Mouse (Mus musculus) A20 (cell line): ENCODE data around the gene Gpt2.
A peak's percentile ranks its signal among the peaks of the same experiment; 100 is the strongest.

Experiments used
- DNase-seq: peaks from one replicate; pipeline ENCODE4 v3.0.0-alpha.2; 2011; ENCODE audit warnings: low read depth, low spot score

The Gpt2 gene

DNA sequence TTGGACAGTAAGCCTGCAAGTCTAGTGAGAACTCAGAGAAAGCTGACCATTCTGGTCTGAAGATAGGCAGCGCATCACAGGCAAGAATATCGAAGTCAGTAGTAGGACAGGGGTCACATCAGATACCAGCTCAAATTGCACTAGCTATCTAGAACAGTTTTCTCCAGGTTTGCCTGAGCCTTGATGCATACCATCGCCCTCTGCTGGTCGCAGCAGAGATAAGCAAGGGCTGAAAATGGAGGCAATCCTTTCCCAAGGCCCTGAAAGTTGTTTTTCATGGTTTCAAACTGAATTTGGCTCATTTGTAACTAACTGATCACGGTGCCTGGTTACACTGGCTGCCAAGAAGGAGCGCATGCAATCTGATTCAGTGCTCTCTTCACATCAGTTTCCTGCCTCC is 33.7 kb downstream of the Gpt2 start:
- DNase-seq = peak; percentile 60

DNA sequence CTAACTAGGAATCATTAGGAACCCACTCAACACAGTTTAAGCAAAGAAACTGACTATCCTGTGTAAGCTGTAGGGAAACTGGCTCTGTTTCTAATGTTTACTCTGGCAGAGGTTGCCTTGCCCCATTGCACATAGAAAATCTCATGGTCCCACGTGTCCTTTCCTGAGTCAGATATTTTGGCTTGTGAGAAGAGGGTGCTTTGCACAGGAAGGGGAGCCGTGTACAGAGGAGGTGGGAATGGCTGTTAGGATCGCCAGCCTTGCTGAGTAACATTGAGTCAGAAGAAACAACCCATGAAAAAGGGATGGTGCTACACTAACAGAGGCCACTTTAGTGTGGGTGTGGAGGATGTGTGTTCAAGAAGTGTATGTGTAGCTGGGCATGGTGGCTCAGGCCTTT is 36.6 kb downstream of the Gpt2 start:
- no peak for DNase-seq

DNA sequence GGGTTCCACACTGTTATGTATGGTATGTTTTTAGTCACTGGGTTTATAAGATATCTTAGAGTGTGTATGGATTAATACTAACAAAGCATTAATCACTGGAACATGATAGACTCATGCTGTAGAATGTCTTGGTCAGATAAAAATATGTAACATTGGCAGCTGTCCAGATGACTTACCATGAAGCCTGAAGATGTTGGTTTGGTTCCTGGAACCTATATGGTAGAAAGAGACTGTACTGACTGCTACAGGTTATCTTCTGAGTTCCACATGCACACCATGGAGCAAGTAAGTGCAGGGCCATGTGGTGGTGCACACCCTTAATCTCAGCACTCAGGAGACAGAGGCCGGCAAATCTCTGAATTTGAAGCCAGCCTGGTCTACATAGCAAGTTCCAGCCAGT is 38.3 kb downstream of the Gpt2 start:
- DNase-seq = no peak

DNA sequence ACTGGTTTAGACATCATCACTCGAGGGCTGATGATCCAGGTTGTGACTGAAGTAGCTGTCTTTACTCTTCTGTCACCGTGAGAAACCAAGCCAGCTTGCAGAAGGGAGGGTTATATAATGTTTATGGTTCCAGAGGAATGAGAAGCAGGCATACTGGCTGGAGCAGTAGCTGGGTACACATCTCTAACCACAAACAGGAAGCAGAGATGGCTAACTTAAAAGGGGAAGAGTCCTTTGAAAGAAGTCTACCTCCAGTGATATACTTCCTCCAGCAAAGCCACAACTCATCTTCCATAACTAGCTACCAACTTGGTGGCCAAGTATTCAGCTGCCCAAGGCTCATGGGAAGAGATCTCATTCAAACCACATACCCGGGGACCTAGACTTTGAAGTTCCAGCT is 39.1 kb downstream of the Gpt2 start:
- peak; percentile 33 for DNase-seq

DNA sequence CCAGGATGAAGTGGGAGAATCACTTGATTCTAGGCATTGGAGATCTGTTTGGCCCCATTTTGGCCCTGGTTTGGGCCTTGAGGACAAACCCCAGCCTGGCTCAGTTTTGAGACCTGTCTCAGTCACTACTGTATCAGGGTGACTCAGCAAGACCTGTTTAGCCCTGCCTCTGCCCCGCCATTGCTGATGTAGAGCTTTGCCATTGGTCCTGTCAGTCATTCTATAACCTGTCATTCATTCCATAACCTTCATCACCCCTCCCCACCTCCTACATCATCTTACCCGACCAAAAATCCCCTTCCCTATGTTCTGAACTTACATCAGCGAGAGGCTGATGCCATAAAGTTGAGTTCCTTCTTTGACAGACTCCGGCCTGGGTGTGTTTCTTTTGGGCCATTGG is 40.5 kb downstream of the Gpt2 start:
- DNase-seq = no peak

DNA sequence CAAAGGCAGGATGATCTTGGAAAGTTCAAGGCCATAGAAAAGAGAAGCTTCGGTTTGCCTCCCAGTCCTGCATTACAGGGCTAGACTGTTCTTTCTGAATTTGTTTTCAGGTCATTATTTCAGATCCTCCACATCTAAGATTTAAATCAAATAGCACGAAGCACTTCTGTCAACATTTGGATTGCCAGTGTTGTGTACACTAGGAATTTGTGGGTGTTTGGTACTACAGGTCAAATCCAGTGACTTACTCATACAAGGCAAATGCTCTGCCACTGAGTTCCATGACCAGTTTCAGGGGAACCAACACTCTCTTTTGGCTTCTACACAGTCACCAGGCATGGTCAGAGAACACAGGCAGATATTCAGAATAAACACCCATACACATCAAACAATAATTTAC is 41.1 kb downstream of the Gpt2 start:
- no peak for DNase-seq

DNA sequence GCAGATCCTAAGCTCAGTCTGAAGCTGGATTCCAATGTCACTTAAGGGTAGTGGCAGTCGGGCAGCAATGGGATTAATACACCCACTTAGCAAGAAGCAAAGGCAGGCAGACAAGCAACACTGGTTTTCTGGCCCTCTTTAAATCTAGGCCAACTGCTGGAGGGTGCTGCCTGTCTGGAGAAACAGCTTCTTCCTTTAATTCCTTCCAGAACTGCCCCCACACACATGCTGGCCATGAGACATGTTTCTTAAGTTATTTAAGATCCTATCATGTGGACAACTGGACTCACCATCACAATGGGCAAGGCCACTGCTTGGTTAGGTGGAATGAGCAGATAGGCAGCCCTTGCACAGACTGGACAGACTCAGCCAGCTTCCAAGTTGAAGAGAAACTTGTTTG is 41.8 kb downstream of the Gpt2 start:
- DNase-seq = no peak

DNA sequence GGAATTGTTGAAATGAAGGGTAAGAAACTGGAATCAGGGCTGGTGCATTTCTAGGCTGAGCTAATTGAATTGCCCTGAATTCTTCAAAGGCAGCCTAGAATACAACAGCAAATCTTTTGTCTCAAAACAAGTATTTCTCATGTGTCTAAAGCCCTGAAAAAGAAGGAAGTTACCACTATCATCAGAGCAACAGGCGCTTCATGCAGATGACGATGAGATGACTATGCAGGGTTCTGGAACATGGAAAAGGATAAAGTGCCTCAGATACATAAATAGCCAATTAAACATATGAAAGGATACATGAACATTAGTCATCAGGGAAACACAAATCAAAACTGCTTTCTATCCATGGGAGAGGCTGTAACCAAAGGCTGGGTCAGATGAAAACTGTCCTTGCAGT is 44.0 kb downstream of the Gpt2 start:
- DNase-seq = no peak

DNA sequence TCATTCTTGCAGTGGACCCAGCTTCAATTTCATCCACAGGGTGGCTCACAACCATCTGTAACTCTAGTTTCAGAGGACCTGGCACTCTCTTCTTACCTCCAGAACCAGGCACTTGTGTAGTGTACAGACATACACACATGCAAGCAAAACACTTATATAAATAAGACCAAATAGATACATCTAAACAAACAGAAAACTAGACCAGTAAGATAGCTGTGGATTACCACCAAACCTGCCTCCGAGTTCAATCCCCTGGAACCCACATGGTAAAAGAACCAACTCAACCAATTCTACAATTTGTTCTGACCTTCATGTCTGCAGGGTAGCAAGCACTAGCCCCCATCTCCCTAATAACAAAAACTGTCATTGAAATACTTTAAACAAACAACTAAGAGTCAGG is 59.6 kb downstream of the Gpt2 start:
- no peak for DNase-seq

DNA sequence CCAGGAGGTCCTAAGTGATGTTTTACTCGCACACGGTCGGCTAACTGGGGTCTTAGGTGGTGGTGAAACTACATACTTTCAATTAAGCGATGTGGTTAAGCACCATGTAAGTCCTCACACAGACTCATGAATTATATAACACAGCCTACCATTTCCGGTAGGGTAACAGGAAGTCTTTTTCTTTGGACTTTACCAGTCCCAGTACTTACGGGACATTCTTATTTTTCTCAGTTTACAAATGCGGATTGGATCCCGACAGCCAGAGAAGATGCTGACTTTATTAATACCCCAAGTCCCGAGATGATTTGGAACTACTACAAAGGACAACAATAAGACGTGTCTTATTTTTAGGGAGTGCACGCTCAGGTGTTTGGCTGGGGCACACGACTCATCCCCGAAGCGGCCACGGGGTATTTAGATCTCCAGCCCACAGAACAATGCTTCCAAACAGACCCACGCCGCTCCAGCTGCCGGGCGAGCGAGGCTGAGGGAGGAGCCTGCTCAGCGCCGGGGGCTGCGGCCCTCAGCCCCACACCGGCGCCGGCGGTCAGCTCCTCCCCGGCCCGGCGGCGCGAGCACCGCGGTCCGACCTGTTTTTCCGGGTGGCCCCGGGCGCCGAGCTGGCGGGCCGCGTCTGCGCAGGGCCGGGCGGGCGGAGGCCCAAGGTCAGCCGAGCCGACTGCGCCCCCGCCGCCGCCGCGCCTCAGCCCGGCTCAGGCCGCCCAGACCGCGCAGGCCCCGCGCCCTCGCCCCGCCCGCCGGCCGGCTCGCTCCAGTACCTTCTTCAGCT is 62.2 kb downstream of the Gpt2 start:
- peak; percentile 67 for DNase-seq

DNA sequence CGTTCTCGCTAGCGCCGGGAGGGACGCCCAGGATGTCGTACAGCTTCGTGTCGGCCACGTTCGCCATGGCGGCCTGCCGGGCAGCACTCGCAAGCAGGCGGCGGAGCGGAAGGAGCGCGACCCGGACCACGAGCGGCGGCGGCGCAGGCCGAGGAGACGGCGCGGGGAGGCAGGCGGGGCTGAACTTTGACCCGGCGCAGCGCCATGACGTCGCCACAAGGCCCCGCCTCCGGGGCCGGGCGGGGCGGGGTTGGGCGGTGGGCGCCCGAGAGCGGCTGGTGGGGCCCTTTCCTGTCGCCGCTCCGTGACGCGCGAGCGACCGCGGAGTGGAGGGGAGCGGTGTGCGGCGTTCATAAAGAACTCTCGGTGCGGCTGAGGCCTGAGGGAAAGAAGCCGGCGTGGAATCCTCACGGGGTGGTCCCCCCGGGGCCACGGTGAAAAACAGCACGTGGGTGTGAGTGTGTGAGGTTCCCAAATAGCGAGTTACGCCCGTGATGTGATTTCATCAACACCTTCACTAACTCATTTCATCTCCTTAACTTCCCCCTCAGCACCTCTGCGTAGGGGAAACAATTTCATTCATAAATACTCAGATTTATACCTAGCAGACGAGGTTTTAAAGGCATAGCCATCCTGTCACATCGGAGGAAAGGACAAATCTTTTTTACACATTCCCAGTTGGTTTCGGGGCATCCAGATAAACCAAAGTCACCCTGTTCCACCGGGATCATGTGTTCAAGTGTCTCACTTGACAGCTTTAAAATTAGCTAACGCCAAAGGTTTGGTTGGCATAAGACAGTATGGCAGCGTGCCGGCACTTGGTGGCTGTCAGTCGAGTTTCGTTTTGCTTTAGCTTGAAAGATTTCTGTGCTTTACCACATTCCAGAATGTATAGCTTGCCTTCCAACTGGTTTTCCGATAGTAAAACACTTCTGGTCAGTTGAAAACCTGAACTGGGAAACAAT is 63.1 kb downstream of the Gpt2 start, which contains the start of gene Dnaja2:
Gene Dnaja2 (minus strand): TSS at position 164 of the 965 bp plus-strand sequence.
- peak; percentile 92 for DNase-seq

DNA sequence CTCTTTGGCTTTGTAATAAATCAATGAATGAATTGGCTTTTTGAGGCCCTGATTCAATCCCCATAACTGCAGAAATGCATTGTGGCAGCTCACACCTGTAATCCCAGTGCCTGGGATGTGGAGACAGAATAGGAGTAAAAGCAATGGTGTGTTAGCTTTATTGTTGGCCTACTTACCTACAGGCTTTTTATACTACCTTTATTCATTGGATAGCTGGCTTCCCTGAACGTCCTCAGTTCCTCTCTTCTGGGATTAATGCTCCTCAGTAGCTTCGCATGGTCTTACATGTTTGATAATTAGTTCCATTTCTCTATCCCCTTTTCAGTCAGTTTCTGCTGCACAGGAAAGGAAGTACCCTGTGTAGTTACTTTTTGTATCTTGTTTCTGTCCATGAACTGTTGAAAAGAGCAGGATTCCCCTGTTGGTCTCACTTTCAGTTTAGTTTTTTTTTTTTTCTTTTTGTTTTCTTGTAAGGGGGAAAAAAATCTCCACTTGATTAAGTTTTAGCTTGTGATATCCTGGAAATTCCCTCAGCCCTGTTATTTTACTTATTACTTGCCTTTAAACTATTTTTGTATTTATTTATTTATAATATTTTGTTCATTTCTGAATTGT is 64.7 kb downstream of the Gpt2 start:
- DNase-seq = peak; percentile 75

DNA sequence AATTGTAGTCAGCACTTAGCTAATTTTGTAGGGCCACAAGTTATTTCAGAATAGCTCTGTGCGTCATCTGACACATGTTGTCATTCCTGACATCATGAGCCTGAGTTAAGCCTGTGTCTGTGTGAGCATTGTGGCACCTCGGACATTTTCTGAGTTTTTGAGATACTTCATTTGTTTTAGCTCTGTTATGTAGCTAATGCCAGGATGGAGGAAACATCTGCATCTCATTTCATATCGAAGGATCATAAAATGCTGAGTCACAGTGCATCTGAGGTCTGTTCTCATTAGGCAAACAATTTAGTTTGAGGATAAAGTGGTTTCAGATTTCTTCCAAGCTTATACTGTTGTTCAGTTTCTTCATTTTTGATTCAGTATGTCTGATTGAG is 65.2 kb downstream of the Gpt2 start:
- DNase-seq = no peak

DNA sequence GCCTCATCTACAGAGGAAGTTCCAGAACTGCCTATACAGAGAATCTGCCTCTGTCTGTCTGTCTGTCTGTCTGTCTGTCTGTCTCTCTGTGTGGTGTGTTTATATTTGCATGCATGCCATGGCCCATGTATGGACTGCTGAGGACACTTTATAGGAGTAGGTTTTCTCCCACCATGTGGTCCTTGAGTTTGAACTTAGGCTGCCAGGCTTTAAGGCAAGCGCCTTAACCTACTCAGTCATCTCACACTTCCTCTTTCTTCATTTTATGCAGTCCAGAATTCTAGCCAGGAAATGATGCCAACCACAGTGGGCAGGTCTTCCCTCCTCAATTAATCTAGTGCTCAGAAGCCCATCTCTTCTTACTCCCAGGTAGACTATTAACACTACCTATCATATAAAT is 66.8 kb downstream of the Gpt2 start:
- DNase-seq = peak; percentile 73

DNA sequence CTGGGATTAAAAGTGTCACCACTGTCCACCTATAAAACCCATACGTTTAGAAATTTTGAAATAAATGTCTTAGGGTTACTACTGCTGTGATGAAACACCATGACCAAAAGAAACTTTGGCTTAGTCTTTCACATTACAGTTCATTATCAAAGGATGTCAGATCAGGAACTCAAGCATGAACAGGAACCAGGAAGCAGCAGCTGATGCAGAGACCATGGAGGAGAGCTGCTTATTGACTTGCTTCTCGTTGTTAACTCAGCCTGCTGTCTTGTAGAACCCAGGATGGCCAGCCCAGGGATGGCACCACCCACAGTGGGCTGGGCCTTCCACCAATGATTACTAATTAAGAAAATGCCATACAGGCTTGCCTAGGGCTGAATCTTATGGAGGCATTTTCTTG is 67.6 kb downstream of the Gpt2 start:
- peak; percentile 17 for DNase-seq

DNA sequence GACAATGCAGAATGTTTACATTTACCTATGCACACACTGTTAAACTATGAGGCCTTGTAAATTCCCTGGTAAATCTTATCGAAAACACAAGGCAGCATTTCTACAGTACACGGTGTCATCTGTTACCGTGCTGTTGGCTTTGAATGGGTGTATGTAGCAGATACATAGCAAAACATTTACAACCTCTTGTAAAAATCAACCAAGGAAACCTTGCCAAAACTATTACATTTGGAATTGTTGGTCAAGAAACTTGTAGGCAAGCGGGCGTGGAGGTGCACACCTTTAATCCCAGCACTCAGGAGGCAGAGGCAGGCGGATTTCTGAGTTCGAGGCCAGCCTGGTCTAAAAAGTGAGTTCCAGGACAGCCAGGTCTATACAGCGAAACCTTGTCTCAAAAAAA is 71.0 kb downstream of the Gpt2 start:
- no peak for DNase-seq

DNA sequence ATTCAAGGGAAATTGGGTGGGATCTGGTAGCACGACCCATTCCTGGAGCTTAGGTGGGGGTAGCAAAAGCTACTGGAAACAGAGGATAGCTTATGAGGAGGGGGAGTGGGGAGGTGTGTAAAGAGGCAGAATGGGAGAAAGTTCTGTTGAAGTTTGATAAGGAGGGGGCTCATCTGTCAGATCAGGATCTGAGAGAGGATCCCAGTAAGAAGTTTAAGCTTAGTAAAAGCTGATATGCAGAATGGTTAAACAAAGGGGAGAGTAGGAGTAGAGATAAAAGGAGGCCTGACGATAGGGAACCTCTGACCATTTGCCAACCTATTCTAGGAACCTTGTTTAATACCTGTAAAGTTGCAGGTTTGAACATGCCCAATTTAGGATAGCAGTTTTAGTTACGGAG is 72.8 kb downstream of the Gpt2 start:
- no peak for DNase-seq

DNA sequence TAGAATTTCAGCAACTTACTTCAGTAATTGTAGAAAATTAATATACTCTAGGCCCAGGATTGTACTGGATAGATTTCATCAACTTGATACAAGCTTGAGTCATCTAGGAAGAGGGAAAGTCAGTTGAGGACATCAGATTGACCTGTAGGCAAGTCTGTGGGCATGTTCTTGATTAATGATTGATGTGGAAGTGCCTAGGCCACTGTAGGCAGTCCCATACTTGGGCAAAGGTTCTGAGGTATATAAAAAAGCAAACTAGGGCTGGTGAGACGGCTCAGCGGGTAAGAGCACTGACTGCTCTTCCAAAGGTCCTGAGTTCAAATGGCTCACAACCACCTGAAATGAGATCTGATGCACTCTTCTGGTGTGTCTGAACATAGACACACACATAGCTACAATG is 75.4 kb downstream of the Gpt2 start:
- DNase-seq = no peak

DNA sequence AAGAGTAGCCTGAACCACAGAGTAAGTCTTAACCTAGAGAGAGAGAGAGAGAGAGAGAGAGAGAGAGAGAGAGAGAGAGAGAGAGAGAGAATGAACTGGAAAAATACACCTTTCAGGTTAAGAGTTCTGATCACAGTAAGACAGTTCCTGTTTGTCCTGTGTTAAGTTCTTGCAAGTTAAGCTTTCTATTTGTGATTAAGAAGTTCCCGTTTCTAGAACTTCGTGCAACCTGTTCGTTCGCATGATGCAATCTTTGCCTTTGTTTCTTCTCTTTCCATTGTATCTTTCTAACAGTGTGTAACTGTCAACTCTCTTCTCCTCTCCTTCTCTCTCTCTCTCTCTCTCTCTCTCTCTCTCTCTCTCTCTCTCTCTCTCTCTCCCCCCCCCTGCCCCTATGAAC is 78.1 kb downstream of the Gpt2 start:
- DNase-seq = peak; percentile 72

DNA sequence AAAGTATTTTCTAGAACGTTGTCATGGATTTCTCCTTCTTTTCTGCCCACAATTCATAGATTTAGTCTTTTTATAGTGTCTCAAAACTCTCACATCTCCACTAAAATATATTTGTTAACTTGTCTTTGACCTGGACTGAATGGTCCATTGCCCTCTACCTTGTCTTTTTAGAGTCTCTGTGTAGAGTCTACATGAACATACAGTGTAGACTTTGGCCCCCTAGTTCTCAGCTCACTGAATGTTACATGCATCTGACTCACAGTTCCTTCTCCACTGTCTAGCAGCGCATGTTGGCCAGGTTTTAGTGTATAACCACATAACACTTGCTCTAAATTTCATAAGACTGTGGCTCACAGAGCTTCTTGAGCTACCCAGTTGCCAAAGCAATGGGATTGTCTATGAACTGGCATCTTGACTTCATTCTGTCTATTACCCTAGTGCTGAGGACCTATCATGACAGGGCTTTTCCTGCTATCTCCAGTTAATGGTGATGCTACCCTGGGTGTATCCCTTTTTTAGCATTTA is 81.7 kb downstream of the Gpt2 start:
- DNase-seq = no peak
